Comparison of ENCODE assay signal across 22 mouse cellular contexts in genomic region chr9:7789764-7790575, GRCm38 (mm10). TPM values are rescaled to one million over a fixed set of nuclear protein-coding genes. Genes with fewer than 3 reads are reported as not detected.
DNase-seq lines count a peak whose midpoint lies in the region; ATAC-seq and TF ChIP-seq lines count a peak whose summit lies in the region.
"Had no signal": no experiment of that assay in that cellular context is flagged by ENCODE, and none has a peak within 500 bp of the region (broad histone marks: within the 10 kb centered on the region; RNA-seq: fewer than 3 reads in every experiment).

No protein-coding gene starts in this region.

- WGBS in intestine, embryonic 14.5 days = 81% methylated on average over 8 of the region's 8 CpGs
- WGBS in intestine, embryonic 16.5 days = 80% methylated on average over 8 of the region's 8 CpGs
- 73% methylated on average over 8 of the region's 8 CpGs for WGBS in bone marrow, adult 2 months
- 91% methylated on average over 8 of the region's 8 CpGs for WGBS in limb, embryonic 10.5 days
- WGBS in liver, embryonic 15.5 days (ENCODE audit: insufficient replicate concordance) = 46% methylated on average over 8 of the region's 8 CpGs
- WGBS in cerebellum, adult 2 months = 79% methylated on average over 8 of the region's 8 CpGs

- H3K4me2 ChIP-seq in intestine, embryonic 14.5 days (ENCODE audit: low read length) = no peak overlapping the region
- no peak overlapping the region for H3K4me2 ChIP-seq in intestine, embryonic 16.5 days (ENCODE audit: low read depth, low read length)
- peak overlapping the region; percentile 62 for H3K4me2 ChIP-seq in liver, embryonic 15.5 days
- H3K4me2 ChIP-seq: forebrain, embryonic 13.5 days; heart, embryonic 12.5 days; hindbrain, embryonic 14.5 days; intestine, embryonic 15.5 days; lung, embryonic 14.5 days; midbrain, embryonic 11.5 days had no signal

- no peak for TF ChIP-seq CTCF in bone marrow, adult 2 months (IDR thresholded peaks at IDR 0.05; ENCODE audit: control insufficient read depth, insufficient read depth, low read length)
- TF ChIP-seq CTCF in cerebellum, adult 2 months (IDR thresholded peaks at IDR 0.05; ENCODE audit: borderline replicate concordance, insufficient read depth, low read depth, low read length) = no peak

- H3K9me3 ChIP-seq in intestine, embryonic 14.5 days (ENCODE audit: control insufficient read depth, low read length) = no peaks in the 10 kb centered on the region
- no peaks in the 10 kb centered on the region for H3K9me3 ChIP-seq in intestine, embryonic 16.5 days (ENCODE audit: control insufficient read depth, low read length)
- no peaks in the 10 kb centered on the region for H3K9me3 ChIP-seq in limb, embryonic 10.5 days (replicated peaks)
- H3K9me3 ChIP-seq in liver, embryonic 15.5 days (replicated peaks) = no peaks in the 10 kb centered on the region
- H3K9me3 ChIP-seq: forebrain, embryonic 13.5 days; heart, embryonic 12.5 days; intestine, embryonic 15.5 days had no signal

- no peaks in the 10 kb centered on the region for H3K27me3 ChIP-seq in intestine, embryonic 14.5 days (replicated peaks; ENCODE audit: control insufficient read depth, insufficient read depth, low read length)
- H3K27me3 ChIP-seq in intestine, embryonic 16.5 days (replicated peaks; ENCODE audit: control insufficient read depth, insufficient read depth, low read length) = no peaks in the 10 kb centered on the region
- no peaks in the 10 kb centered on the region for H3K27me3 ChIP-seq in limb, embryonic 10.5 days (ENCODE audit: low read depth, poor library complexity, severe bottlenecking)
- no peaks in the 10 kb centered on the region for H3K27me3 ChIP-seq in liver, embryonic 15.5 days
- H3K27me3 ChIP-seq in cerebellum, adult 2 months (ENCODE audit: control insufficient read depth, insufficient read depth, low read length) = no peaks in the 10 kb centered on the region
- H3K27me3 ChIP-seq: forebrain, embryonic 13.5 days; heart, embryonic 12.5 days; intestine, embryonic 15.5 days had no signal

- peaks cover 37% of the 10 kb centered on the region for H3K36me3 ChIP-seq in intestine, embryonic 14.5 days (ENCODE audit: control insufficient read depth, insufficient read depth, low read length)
- 0 out of 2 replicates have a peak, but pooled peaks cover 11% of the 10 kb centered on the region for H3K36me3 ChIP-seq in intestine, embryonic 16.5 days (ENCODE audit: control insufficient read depth, insufficient read depth, low read length)
- H3K36me3 ChIP-seq in limb, embryonic 10.5 days = peaks cover 69% of the 10 kb centered on the region
- peaks cover 44% of the 10 kb centered on the region for H3K36me3 ChIP-seq in liver, embryonic 15.5 days (replicated peaks)

- no peak overlapping the region for H3K27ac ChIP-seq in intestine, embryonic 14.5 days (ENCODE audit: low read depth)
- H3K27ac ChIP-seq in intestine, embryonic 16.5 days (ENCODE audit: low read length) = no peak overlapping the region
- 0 out of 2 replicates have a peak overlapping the region, but pooled peaks have one; percentile 23 for H3K27ac ChIP-seq in bone marrow, adult 2 months (ENCODE audit: control insufficient read depth, insufficient read depth, low read depth, low read length, poor library complexity)
- no peak overlapping the region for H3K27ac ChIP-seq in limb, embryonic 10.5 days
- peak overlapping the region; percentile 83 for H3K27ac ChIP-seq in liver, embryonic 15.5 days (replicated peaks)
- no peak overlapping the region for H3K27ac ChIP-seq in cerebellum, adult 2 months (ENCODE audit: insufficient read depth, low read length)
- H3K27ac ChIP-seq: forebrain, embryonic 13.5 days; hindbrain, embryonic 14.5 days; intestine, embryonic 15.5 days; kidney, postnatal 0 days had no signal

- no peak overlapping the region for H3K9ac ChIP-seq in intestine, embryonic 14.5 days (ENCODE audit: low read length)
- H3K9ac ChIP-seq in intestine, embryonic 16.5 days (ENCODE audit: low read depth, low read length) = no peak overlapping the region
- H3K9ac ChIP-seq in liver, embryonic 15.5 days = no peak overlapping the region
- H3K9ac ChIP-seq: forebrain, embryonic 13.5 days; heart, embryonic 12.5 days; hindbrain, embryonic 14.5 days; intestine, embryonic 15.5 days; lung, embryonic 14.5 days had no signal

- peak; percentile 38 for DNase-seq in intestine, embryonic 14.5 days (ENCODE audit: low spot score)
- peak; percentile 20 for DNase-seq in limb, embryonic 10.5 days (ENCODE audit: low spot score)
- DNase-seq in cerebellum, adult 2 months = no peak
- no peak for DNase-seq in embryo, embryonic 10.5 days (ENCODE audit: low spot score)
- DNase-seq in adrenal gland, postnatal 4 days (ENCODE audit: low spot score in 2 of 2) = no peak
- DNase-seq: cerebellum, adult 9-11 months; gastrocnemius, postnatal 25 days; heart, postnatal 14 days; lung, embryonic 14.5 days; lung, postnatal 36 days; retina, postnatal 1 day; right cerebral cortex, postnatal 4 days; thymus, postnatal 25 days had no signal

- TF ChIP-seq POLR2A in bone marrow, adult 2 months (IDR thresholded peaks at IDR 0.05; ENCODE audit: borderline replicate concordance, control insufficient read depth, low read depth, low read length) = no peak
- no peak for TF ChIP-seq POLR2A in cerebellum, adult 2 months (IDR thresholded peaks at IDR 0.05; ENCODE audit: borderline replicate concordance, insufficient read depth, low read length)

- H3K4me1 ChIP-seq in intestine, embryonic 14.5 days (replicated peaks; ENCODE audit: control insufficient read depth, insufficient read depth, low read length) = no peaks in the 10 kb centered on the region
- H3K4me1 ChIP-seq in intestine, embryonic 16.5 days (ENCODE audit: control insufficient read depth, insufficient read depth, low read length) = no peaks in the 10 kb centered on the region
- peaks cover 9% of the 10 kb centered on the region for H3K4me1 ChIP-seq in bone marrow, adult 2 months (ENCODE audit: control insufficient read depth, insufficient read depth, low read length)
- H3K4me1 ChIP-seq in limb, embryonic 10.5 days = no peaks in the 10 kb centered on the region
- H3K4me1 ChIP-seq in liver, embryonic 15.5 days (replicated peaks) = peaks cover 46% of the 10 kb centered on the region
- no peaks in the 10 kb centered on the region for H3K4me1 ChIP-seq in cerebellum, adult 2 months (ENCODE audit: control insufficient read depth, insufficient read depth, low read length)
- H3K4me1 ChIP-seq: forebrain, embryonic 13.5 days; intestine, embryonic 15.5 days had no signal

- no peak for ATAC-seq in intestine, embryonic 14.5 days (replicated peaks; ENCODE audit: low FRiP score, low TSS enrichment, low read depth)
- ATAC-seq in intestine, embryonic 16.5 days = no peak
- peak; percentile 29; the same call in 1 of the 2 replicates for ATAC-seq in liver, embryonic 15.5 days (ENCODE audit: insufficient read depth)
- ATAC-seq: forebrain, embryonic 13.5 days had no signal

- no peak overlapping the region for H3K4me3 ChIP-seq in intestine, embryonic 14.5 days (ENCODE audit: low read depth, low read length)
- H3K4me3 ChIP-seq in intestine, embryonic 16.5 days (ENCODE audit: low read length) = no peak overlapping the region
- H3K4me3 ChIP-seq in bone marrow, adult 2 months (replicated peaks; ENCODE audit: control insufficient read depth, low read depth, low read length) = no peak overlapping the region
- H3K4me3 ChIP-seq in limb, embryonic 10.5 days = no peak overlapping the region
- no peak overlapping the region for H3K4me3 ChIP-seq in liver, embryonic 15.5 days (replicated peaks)
- no peak overlapping the region for H3K4me3 ChIP-seq in cerebellum, adult 2 months (replicated peaks; ENCODE audit: insufficient read depth, low read depth, low read length)
- H3K4me3 ChIP-seq: forebrain, embryonic 13.5 days; heart, embryonic 12.5 days; intestine, embryonic 15.5 days had no signal

RNA-seq across cellular contexts. Expression of gene Tmem123, which starts 26.1 kb away (rescaled TPM):
- polyA plus RNA-seq in intestine, embryonic 14.5 days (2014; fragmentation: Nextera tagmentation; extraction: Ambion mirVana) = 92.2 and 101 TPM in 2 replicates
- polyA plus RNA-seq in intestine, embryonic 16.5 days (2015; fragmentation: Nextera tagmentation; extraction: Ambion mirVana) = 61.6 and 62.1 TPM in 2 replicates
- 15.0 and 17.4 TPM in 2 replicates for polyA plus RNA-seq in bone marrow, adult 2 months (2011; ENCODE audit: insufficient read depth, insufficient read length, low replicate concordance, missing spikeins)
- 89.2 and 90.5 TPM in 2 replicates for polyA plus RNA-seq in limb, embryonic 10.5 days (2016; fragmentation: Nextera tagmentation; extraction: Ambion mirVana)
- polyA plus RNA-seq in liver, embryonic 15.5 days (2015; fragmentation: Nextera tagmentation; extraction: Ambion mirVana) = 33.5 and 35.0 TPM in 2 replicates
- polyA plus RNA-seq in cerebellum, adult 2 months (2012; rRNA removed) = 20.9 and 21.4 TPM in 2 replicates
- 100 to 1,000 TPM in 1 of 2 experiments, 10 to 100 TPM in 1; 94.1 to 102 TPM for total RNA-seq in adrenal gland, postnatal 4 days (2021)

RNA-seq across cellular contexts. Expression of gene Birc2, which starts 46.9 kb away (rescaled TPM):
- polyA plus RNA-seq in intestine, embryonic 14.5 days (2014; fragmentation: Nextera tagmentation; extraction: Ambion mirVana) = 36.2 and 39.8 TPM in 2 replicates
- polyA plus RNA-seq in intestine, embryonic 16.5 days (2015; fragmentation: Nextera tagmentation; extraction: Ambion mirVana) = 26.9 and 27.6 TPM in 2 replicates
- polyA plus RNA-seq in bone marrow, adult 2 months (2011; ENCODE audit: insufficient read depth, insufficient read length, low replicate concordance, missing spikeins) = 25.9 and 41.1 TPM in 2 replicates
- polyA plus RNA-seq in limb, embryonic 10.5 days (2016; fragmentation: Nextera tagmentation; extraction: Ambion mirVana) = 26.8 and 37.6 TPM in 2 replicates
- 12.9 and 13.0 TPM in 2 replicates for polyA plus RNA-seq in liver, embryonic 15.5 days (2015; fragmentation: Nextera tagmentation; extraction: Ambion mirVana)
- 32.6 and 37.8 TPM in 2 replicates for polyA plus RNA-seq in cerebellum, adult 2 months (2012; rRNA removed)
- 10 to 100 TPM; 68.3 to 72.0 TPM for total RNA-seq in adrenal gland, postnatal 4 days (2021)

Comparison
In these comparisons a context has a peak if more than half of its experiments do, and no peak if none do; other contexts are left out.
1. DNase-seq: peak in intestine, embryonic 14.5 days (single experiment) and limb, embryonic 10.5 days (single experiment); none in cerebellum, adult 2 months (0 of 2), embryo, embryonic 10.5 days (single experiment) and adrenal gland, postnatal 4 days (0 of 2).
2. H3K27ac ChIP-seq: peak in bone marrow, adult 2 months (single experiment) and liver, embryonic 15.5 days (single experiment); none in intestine, embryonic 14.5 days (single experiment), intestine, embryonic 16.5 days (single experiment), limb, embryonic 10.5 days (single experiment) and cerebellum, adult 2 months (single experiment).